ENCODE assay signal across 13 mouse cellular contexts in genomic region chr14:76672442-76672841, GRCm38 (mm10).
"Had no signal": no experiment of that assay in that cellular context is flagged by ENCODE, and none has a peak within 500 bp of the region (broad histone marks: within the 10 kb centered on the region; RNA-seq: fewer than 3 reads in every experiment).

No protein-coding gene starts in this region.

- ATAC-seq: inflammation-experienced regulatory T-cells, adult 6 months; intestine, postnatal 0 days; lung, postnatal 0 days; midbrain, embryonic 15.5 days had no signal

- H3K9ac ChIP-seq: midbrain, embryonic 15.5 days; neural tube, embryonic 13.5 days; stomach, embryonic 15.5 days had no signal

- DNase-seq: kidney, adult 8-10 months; kidney, postnatal 25 days; lung, adult 2 months; lung, postnatal 36 days; retina, postnatal 1 day; thymus, postnatal 4 days had no signal

- H3K27ac ChIP-seq: midbrain, embryonic 15.5 days; neural tube, embryonic 13.5 days; stomach, embryonic 15.5 days had no signal

- H3K4me2 ChIP-seq: midbrain, embryonic 11.5 days; midbrain, embryonic 15.5 days; neural tube, embryonic 13.5 days; stomach, embryonic 15.5 days had no signal

- H3K27me3 ChIP-seq: midbrain, embryonic 15.5 days; neural tube, embryonic 13.5 days; stomach, embryonic 15.5 days had no signal

- H3K36me3 ChIP-seq: midbrain, embryonic 15.5 days; neural tube, embryonic 13.5 days; stomach, embryonic 15.5 days had no signal

- H3K4me3 ChIP-seq: midbrain, embryonic 15.5 days; neural tube, embryonic 13.5 days; stomach, embryonic 15.5 days had no signal

- H3K9me3 ChIP-seq: midbrain, embryonic 15.5 days; neural tube, embryonic 13.5 days; stomach, embryonic 15.5 days had no signal
